Mouse (Mus musculus) cerebellum, postnatal 10 days (tissue): ENCODE results near the gene Krtap28-13.

Source experiments
- DNase-seq, 2 experiments: peaks; one replicate each; pipeline ENCODE4 v3.0.0; 2021; ENCODE audit warnings: mixed read lengths in 2 of 2

Gene Krtap28-13

DNA sequence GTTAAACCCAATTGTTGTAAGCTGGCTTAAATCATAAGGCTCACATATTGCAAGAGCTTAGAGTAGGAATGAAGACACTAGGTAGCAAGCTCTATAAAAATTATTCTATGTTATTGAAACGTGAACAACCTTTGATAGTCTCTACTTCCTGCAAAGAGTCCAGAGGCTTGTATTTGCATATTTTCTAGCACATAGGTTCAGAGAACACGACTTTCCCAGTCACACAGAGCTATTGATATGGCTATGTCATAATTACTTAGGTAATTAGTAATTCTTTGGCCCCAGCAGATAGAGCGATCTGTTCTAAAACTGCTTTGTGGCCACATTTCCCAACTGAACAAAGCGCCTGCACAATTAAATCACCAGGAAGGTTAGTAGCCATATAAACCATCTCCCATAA, 36.2 kb downstream of the Krtap28-13 start:
- DNase-seq, result no peak

DNA sequence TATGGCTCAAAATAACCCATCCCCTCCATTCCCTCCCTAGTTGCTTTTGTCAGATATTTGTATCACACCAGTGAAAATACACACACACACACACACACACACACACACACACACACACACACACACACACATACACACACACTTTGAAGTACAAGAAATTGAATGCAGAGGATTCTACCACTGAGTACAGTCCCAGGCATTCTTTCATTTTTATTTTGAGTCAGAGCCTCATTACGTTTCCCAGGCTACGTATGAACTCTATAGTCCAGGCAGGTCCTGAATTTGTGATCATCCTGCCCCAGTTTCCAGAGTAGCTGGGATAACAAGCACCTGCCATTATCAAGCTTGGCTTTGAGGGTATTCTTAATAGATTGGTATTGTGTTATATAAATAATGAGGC, 38.4 kb downstream of the Krtap28-13 start:
- no peak for DNase-seq

DNA sequence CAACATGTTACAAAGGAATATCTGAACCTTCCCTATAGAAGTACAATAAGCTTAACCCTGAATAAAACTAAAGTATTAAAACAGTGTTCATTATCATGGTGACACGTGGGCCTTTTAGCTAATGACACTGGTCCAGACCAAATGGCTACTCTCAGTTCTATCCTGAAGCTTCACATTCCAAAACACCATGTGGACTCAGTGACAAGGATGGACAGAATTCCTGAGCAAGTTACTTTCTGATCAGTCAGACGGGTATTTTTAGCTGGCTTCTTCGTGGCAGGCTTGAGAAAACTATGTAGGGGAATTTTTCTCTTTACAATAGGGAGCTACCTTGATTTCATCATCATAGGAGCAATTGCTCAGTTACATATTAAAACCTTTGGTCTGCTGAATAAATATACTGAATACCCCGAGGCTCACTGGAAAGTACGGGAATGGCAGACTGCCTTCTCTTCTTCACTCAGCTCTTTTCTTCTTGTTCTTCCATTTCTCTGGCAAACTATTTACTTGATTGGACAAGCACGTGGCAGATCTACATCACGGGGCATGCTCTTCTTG, 38.9 kb downstream of the Krtap28-13 start:
- no peak for DNase-seq

DNA sequence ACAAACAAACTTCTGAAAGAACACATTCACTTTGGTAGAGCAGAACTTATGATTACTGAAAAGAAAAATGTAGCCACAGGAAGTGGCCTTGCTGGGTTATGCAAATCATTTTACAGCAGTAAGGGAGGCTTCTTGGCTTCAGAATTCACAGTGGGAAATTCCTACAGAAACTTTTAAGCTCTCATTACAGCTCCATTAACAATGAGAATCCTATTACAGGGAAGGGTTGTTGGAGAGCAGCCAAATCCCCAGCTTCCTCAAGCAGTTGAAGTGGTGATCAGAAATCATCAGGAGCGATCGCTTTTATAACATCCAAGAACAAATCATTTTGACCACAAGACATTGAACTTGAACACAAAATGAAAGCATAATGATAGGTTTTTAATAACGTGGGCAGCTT, 41.2 kb downstream of the Krtap28-13 start:
- DNase-seq, result peak; percentile 28 to 33

DNA sequence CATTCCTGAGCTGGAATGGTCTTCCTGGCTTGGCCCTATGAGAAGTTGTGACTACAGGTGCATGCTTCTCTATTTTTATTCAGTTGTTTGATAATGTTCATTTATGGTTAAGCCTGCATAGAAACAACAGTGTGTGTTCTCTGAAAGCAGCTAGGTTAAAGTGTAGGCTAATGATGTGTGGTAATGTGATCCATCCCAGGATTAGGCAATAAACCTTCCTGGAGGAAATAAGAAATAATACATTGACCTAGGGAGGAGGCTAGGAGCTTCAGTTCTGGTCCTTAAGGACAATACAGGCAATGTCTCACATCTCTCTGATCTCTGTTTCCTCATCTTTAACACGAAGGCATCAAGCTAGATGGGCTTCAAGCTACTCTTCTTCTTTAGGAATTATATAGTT, 44.7 kb downstream of the Krtap28-13 start:
- DNase-seq, result no peak

DNA sequence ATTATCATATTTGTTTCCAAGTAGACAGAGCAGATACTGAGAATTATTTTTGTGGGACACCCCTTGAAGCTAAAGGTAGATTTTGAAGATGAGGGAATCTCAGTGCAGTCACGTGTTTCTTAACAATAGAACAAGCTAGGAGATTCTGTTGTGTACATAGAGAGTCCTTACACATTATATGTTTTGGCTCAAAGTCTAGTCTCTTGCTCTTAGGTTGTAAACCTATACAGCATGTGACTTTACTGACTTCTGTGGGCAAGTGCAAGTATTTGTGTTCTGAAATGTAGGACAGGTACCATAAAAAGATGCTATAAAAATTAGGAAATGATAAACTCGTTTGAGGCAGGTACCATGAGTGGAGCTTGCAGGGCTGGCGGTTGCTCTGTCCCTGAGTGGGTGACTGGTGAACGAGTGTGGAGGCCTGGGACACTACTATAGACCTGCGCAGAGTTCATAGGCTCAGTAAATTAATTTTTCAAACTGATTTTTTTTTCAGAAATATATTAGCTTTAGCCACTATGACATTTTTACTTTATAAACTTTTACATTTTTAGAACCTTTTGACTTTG, 46.8 kb downstream of the Krtap28-13 start:
- no peak for DNase-seq

DNA sequence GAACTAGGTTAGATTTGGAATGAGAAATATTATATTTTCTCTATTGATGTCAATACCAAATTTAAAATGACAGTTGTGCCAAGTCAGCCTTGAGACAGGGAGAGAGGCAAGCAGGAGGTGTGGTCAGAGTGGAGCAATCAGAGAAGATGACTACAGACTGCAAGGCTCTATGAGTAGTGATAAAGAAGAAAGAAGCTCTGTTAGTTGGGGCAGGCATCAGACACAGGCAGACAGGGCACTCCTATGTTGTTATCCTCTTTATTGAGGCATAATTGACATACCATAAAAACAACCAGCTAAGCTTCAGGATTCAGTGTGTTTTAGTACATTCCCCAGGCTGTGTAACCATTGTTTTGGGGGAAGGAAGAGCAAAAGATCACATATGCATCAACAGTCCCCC, 50.3 kb downstream of the Krtap28-13 start:
- no peak for DNase-seq
